Mouse (Mus musculus) gastrocnemius, postnatal 10 days (tissue): Measurements from ENCODE around the gene Tmco2. TPM values are rescaled to one million over a fixed set of nuclear protein-coding genes. Genes with fewer than 3 reads are reported as not detected.
"Not testable (repeated sequence)": the region's sequence is repeated elsewhere in the genome, so short reads cannot be mapped to it uniquely, and the experiment has no call there.

Experiments used
- DNase-seq: peaks from one replicate; pipeline ENCODE4 v3.0.0; 2021; ENCODE audit warnings: mixed read lengths
- long read RNA-seq, 2 experiments: library from polyadenylated mRNA; stranded (forward); transcript quantifications; one replicate each; pipeline ENCODE4 v2.0.0; 2021
- total RNA-seq, 2 experiments: library from RNA; stranded (reverse); gene quantifications; 2 replicates each; pipeline ENCODE4 v1.2.3; 2021

Tmco2 gene
- total RNA-seq, result not detected
- long read RNA-seq, experiment 1, result 0 reads
- long read RNA-seq, experiment 2, result 0 reads

DNA sequence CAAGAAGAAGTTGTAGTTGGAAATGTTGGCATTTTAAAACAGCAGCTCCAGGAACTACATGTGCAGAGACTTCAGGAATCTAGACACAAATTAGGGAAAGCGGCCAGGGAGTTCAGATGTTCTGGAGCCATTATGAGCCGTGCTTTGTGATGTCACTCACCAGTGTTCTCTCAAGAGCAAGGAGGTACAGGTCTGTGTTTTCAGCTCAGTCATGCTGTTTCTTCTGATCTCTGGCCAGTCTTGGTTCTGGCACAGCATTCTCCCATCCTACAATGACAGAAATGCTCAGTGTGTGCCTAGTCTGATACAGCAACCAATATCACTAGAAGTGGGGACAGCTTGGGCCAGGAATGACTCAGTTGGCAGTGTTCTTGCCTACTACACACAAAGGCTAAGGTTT is at the start of gene Tmco2:
TSS of gene Tmco2 (minus strand) at position 101 of the 400 bp plus-strand sequence.
- DNase-seq, result no peak

DNA sequence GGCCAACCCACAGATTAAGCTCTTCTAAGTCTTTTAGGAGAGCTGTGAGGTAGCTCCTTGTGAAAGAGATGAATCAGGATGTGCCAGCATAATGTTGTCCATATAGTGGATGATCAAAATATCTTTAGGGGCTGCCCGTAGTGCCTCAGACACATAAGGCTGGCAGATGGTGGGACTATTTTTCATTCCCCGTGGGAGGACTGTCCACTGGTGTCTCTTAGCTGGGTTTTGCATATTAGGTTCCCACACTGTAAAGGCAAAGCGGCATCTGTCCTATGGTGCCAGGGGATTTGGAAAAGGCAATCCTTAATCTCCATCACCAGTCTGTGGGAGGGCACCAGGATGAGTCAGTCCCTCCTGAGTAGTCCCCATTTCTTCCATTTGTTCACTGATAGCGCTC is 5.7 kb downstream of the Tmco2 start:
- no peak for DNase-seq

DNA sequence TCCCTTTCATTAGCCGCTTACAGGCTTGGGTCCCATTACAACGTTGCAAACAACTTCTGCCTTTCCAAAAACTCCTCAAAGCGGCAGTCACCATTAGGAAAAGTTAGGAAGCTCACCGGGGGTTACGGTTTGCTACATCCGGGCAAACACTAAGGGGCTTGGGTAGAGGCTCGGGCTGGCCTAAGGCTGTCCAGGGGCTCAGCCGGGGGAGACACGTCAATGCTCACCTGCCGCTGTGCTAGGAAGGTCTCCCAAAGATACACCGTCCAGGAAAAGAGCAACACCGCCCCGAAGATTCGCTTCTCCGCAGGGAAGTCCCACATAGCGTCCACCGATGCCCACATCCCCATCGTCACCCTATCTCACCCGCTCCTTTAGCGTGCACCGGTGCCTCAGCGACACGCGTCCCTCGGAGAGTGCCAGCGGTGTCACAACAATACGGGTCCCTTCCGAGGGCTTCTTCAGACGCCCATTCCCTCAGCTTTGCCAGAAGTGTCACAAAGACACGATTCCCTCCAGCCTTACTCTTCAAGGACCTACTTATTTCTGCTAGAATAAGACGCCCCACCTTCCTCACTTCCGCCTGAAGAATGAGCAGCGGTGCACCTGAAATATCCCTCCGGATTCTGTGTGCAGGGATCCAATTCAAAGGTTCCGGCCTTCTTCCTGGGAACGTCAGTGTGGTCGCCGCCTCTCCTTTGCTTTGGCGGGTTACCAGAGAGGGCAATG is 11.2 kb downstream of the Tmco2 start, which contains the start of gene Zmpste24:
TSS of gene Zmpste24 (minus strand) at position 592 of the 729 bp plus-strand sequence.
- DNase-seq, result peak; percentile 69

DNA sequence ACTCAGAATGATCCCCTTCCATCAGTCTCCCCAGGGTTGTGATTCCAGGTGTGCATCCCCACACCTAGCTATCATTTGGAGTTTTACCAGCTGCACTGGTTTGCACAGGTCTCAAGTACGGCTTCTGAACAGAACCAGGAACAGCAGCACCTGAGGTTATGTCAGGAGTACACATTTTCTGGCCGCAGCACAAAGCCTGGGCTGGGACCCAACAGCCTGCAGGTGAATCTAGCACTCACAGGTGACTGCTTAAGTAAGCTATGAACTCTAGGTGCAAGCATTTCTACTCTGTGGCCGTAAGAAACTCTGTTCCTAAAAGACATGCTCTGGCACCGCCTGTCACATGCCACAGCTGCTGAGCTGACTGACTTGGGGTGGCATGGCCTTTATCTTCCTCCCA is 18.8 kb downstream of the Tmco2 start:
- no peak for DNase-seq

DNA sequence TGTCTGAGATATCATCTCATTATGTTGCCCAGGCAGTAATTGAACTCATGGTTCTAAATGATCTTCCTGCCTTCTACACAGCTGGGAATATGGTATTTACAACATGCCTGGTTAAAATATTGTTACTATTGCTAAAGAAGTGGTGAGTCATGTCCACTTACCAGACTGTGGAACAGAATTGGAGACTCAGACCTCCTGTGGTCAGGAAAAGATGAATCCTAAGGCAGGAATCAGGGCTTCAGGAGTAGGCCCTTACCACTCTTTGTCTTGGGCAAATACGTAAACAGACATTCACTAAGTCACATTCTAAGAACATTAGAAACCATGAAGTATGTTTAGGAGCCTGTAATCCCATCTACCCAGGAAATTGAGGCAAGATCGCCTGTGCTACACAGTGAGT is 20.3 kb downstream of the Tmco2 start:
- no peak for DNase-seq

DNA sequence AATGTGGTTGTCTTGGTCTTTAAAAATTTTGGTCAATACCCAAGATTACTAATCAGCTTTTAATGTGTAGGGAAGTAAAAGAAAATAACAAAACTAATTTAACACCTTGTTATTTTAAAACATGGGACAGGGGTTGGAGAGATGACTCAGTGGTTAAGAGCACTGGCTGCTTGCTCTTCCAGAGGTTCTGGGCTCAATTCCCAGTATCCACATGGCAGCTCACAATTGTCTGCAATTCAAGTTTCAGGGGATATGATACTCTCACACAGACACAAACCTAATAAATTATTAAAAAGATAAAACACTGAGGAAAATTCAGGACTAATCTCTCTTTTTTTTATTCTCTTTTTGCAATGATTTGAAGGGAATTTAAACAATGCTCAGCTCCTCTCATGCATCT is 24.5 kb downstream of the Tmco2 start:
- no peak for DNase-seq

DNA sequence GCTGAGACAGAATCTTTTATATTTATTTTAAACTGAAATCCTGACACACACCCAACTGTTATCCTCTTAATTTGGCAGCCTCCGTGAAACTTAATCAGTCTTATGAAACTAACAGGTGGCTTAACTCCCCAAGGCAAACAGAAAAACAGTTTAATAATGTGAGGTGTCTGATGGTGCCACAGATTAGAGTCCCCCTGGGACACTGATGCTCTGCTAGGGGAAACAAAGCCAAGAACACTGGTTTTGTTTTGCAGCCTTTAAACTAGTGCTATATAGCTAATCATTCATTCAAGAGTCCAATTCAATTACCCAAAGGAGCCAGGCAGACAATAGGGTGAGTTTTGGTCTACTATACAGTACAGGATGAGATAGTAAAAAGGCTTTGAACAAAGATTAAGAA is 28.6 kb downstream of the Tmco2 start:
- DNase-seq, result no peak

DNA sequence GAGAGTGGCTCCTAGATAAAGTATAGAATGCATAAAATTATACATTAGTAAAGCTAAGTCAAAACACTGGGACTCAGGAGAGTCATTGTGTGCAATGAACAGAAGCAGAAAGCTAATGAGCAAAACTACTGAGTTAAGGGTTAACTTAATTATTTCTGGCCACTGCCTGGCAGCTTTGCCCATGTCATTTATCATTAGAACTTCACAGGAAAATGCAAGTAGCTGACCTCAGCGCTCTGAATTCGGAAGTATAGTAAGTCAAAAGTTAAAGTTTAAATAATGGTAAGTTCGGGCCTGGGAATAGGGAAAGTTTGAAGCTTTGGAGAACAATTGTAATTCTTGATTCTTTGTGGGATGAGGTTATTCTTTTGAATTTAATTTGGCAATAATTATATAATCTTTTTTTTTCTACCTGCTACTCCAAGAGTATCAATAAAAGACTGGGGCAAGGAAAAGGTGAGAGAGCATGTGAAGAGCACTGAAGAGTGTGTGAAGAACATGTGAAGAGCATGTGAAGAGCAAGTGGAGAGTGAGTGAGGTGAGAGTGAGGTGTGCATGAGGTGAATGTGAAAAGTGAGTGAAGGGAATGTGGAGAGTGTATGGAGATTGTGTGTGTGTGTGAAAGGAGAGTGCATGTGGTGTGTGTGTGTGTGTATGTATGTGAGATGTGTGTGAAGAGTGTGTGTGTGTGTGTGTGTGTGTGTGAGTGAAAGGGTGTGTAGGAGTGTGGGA is 30.9 kb downstream of the Tmco2 start:
- DNase-seq, result no peak

DNA sequence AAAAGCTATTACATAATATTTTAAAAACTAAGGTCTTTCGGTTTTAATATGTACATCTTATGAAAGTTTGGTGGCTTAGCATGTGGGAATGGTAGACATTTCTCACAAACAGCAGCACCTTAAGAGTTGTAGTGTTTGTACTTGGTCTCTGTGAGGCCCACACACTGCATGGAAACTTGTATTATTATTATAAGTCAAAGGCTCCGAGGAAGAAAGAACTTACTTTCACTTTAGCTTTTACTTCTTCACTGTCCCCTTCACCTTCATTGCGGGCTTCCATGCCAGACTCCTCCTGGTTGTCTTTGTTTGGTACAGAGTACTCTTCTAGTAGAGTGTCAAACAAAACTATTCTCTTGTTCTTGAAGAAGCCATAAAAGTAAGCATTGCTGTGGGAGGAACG is 34.8 kb downstream of the Tmco2 start:
- DNase-seq, result no peak

DNA sequence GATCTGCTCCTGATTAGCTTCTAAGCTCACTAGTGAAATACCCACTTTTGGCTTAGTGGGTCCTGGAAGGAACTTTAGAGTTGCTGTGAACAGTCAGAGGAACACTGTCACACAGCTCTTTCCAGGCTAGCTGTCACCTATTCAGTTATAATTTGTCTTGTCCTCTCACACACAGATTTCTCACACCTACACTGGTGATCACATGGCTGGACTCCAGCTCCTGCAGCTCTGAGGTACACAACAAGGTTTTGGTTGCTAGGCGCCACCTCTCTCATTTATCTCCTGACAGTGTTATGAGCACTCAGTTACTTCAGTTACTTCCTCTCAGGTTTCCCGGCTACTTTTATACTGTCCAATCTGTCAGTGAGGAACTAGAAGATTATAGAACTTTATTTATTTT is 43.7 kb downstream of the Tmco2 start:
- DNase-seq, result no peak

DNA sequence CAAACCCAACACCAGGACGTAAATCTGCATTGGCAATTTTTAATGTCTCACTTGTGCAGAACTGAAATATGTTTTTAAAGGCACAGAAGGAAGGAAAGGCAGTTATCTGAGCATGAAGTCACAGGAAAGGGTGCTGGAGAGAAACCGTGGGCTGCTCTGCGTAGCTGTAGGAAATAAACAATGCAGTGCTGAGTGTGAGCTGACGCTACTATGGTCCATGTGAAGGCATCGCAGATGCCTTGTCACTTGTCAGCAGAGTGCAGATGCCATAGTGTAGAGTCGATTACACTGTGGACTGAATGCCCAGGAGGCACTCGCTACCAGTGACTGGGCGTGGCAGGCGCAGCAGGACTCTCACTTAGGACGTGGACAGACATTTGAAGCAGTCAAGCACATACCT is 49.8 kb downstream of the Tmco2 start:
- DNase-seq, result not testable (repeated sequence)

DNA sequence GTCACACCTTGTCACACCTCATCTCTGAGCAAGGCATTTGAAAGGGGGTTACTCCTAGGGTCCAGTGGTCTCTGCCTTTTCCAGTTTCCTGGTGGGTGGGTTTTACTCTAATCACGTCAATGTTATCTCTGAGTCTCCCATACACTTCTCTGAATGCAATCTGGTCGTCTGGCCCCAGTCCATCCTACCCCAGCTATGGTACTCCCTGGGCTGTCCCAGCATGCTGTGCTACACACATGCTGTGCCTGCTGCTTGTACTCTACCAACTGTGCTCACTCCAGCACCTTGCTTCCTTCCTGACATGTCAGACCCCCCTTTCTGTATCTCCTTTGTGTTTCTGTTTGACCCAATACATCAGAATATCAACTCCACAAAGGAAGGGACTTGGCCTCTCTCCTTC is 52.0 kb downstream of the Tmco2 start:
- DNase-seq, result no peak

DNA sequence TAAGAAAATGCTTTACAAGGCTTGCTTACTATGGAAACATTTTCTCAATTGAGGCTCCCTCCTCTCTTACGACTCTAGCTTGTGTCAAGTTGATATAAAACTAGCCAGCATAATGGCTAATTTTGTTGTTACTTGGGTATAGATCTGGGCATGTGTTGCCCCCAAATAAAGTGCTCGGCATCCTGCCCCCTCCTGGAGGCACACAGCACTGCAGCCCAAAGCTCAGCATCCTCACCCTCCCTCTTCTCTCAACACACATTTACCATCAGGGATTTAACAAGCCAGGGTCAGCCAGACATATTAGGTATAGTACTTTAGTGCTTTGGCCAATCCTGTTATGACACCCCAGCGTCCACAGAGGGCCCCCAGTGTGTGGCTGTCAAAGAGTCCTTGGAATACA is 52.7 kb downstream of the Tmco2 start:
- DNase-seq, result peak; percentile 21

Other genes starting within 250 kb of the Tmco2 start
- 1 to 10 TPM; 3.9 to 6.5 TPM for gene Exo5, start 184.2 kb downstream of the Tmco2 start, total RNA-seq
- 1 to 10 TPM; 2.0 to 2.7 TPM for gene Zfp69, start 157.5 kb downstream of the Tmco2 start, total RNA-seq
- gene Smap2, start 92.0 kb downstream of the Tmco2 start, total RNA-seq, result 10 to 100 TPM; 17.6 to 20.4 TPM
- 1 to 10 TPM; 1.5 to 2.1 TPM for gene Col9a2, start 69.8 kb downstream of the Tmco2 start, total RNA-seq
- 10 to 100 TPM; 22.8 to 24.6 TPM for gene Zmpste24, start 11.0 kb downstream of the Tmco2 start, total RNA-seq
- 10 to 100 TPM; 13.6 to 17.1 TPM for gene Rlf, start 105.9 kb upstream of the Tmco2 start, total RNA-seq
- gene Gm12888, start 215.7 kb upstream of the Tmco2 start, total RNA-seq, result not detected